In genomic region chr7:130692943-130693799, GRCm38 (mm10) we compare ENCODE assay signal across 8 mouse cellular contexts.
DNase-seq lines count a peak whose midpoint lies in the region; ATAC-seq lines count a peak whose summit lies in the region.

No protein-coding gene starts in this region.

- ATAC-seq in neural tube, embryonic 11.5 days (ENCODE audit: insufficient read depth, low FRiP score, low TSS enrichment), result peak; percentile 78
- peak; percentile 72 for ATAC-seq in neural tube, embryonic 12.5 days (ENCODE audit: low FRiP score, low read depth)

- H3K9ac ChIP-seq in neural tube, embryonic 11.5 days (ENCODE audit: low read length), result peak overlapping the region; percentile 87
- H3K9ac ChIP-seq in neural tube, embryonic 12.5 days, result peak overlapping the region; percentile 94

- no peaks in the 10 kb centered on the region for H3K9me3 ChIP-seq in neural tube, embryonic 11.5 days (ENCODE audit: control insufficient read depth, low read length)
- H3K9me3 ChIP-seq in neural tube, embryonic 12.5 days, result no peaks in the 10 kb centered on the region

- no peaks in the 10 kb centered on the region for H3K36me3 ChIP-seq in neural tube, embryonic 11.5 days (ENCODE audit: control insufficient read depth, insufficient read depth, low read length)
- no peaks in the 10 kb centered on the region for H3K36me3 ChIP-seq in neural tube, embryonic 12.5 days

- H3K4me3 ChIP-seq in neural tube, embryonic 11.5 days (ENCODE audit: low read depth, low read length), result peak overlapping the region; percentile 60
- peak overlapping the region; percentile 80 for H3K4me3 ChIP-seq in neural tube, embryonic 12.5 days

- H3K4me2 ChIP-seq in neural tube, embryonic 11.5 days (ENCODE audit: low read depth), result peak overlapping the region; percentile 75
- H3K4me2 ChIP-seq in neural tube, embryonic 12.5 days (replicated peaks), result peak overlapping the region; percentile 80

- no peaks in the 10 kb centered on the region for H3K27me3 ChIP-seq in neural tube, embryonic 11.5 days (ENCODE audit: control insufficient read depth, insufficient read depth, low read length)
- no peaks in the 10 kb centered on the region for H3K27me3 ChIP-seq in neural tube, embryonic 12.5 days (replicated peaks)

- peak overlapping the region; percentile 97 for H3K27ac ChIP-seq in neural tube, embryonic 11.5 days (ENCODE audit: low read depth, low read length)
- H3K27ac ChIP-seq in neural tube, embryonic 12.5 days, result peak overlapping the region; percentile 97

- intact Hi-C loops in heart, postnatal 10 days (cut with DNase I), result loop anchor here (5.0 kb wide), 1 partner anchor 34 kb away; no protein-coding TSS in a partner anchor
- intact Hi-C loops in left cerebral cortex, postnatal 10 days (cut with DNase I), result loop anchor here (5.0 kb wide), 1 partner anchor 59 kb away; no protein-coding TSS in a partner anchor

- peak; percentile 53 for DNase-seq in neural tube, embryonic 11.5 days (ENCODE audit: low spot score)
- DNase-seq in neural tube, embryonic 10.5 days (ENCODE audit: extremely low spot score, low spot score), result no peak
- DNase-seq in embryo, embryonic 10 days (ENCODE audit: low spot score), result peak; percentile 70
- DNase-seq in heart, postnatal 10 days, result peak; percentile 33 to 47
- peak; percentile 43 to 73 for DNase-seq in left cerebral cortex, postnatal 10 days (ENCODE audit: extremely low spot score in 1 of 2, low spot score in 2 of 2)
- no peak for DNase-seq in spleen, postnatal 10 days (ENCODE audit: low spot score in 2 of 2)
- no peak for DNase-seq in testis, postnatal 10 days (ENCODE audit: low spot score)

- H3K4me1 ChIP-seq in neural tube, embryonic 11.5 days (ENCODE audit: control insufficient read depth, insufficient read depth, low read length), result peaks cover 34% of the 10 kb centered on the region
- H3K4me1 ChIP-seq in neural tube, embryonic 12.5 days, result peaks cover 50% of the 10 kb centered on the region

- 3% methylated on average over 19 of the region's 19 CpGs for WGBS in neural tube, embryonic 11.5 days
- WGBS in neural tube, embryonic 12.5 days, result 2% methylated on average over 19 of the region's 19 CpGs

Comparison
In these comparisons a context has a peak if more than half of its experiments do, and no peak if none do; other contexts are left out.
1. DNase-seq: peak in neural tube, embryonic 11.5 days (single experiment), embryo, embryonic 10 days (single experiment), heart, postnatal 10 days (2 of 2) and left cerebral cortex, postnatal 10 days (2 of 2); none in neural tube, embryonic 10.5 days (single experiment), spleen, postnatal 10 days (0 of 2) and testis, postnatal 10 days (single experiment).